Mouse (Mus musculus) macrophage (primary cell): ENCODE measurements around the gene Mphosph9. TPM values are rescaled to one million over a fixed set of nuclear protein-coding genes. Genes with fewer than 3 reads are reported as not detected.
"Not testable (repeated sequence)": the region's sequence is repeated elsewhere in the genome, so short reads cannot be mapped to it uniquely, and the experiment has no call there.

Experiments
- H3K27ac ChIP-seq: fragments of 350-480 bp; formaldehyde crosslinking; 2 replicates; pipeline ENCODE4 v1.9.0; 2021
- H3K36me3 ChIP-seq: fragments of 350-480 bp; formaldehyde crosslinking; 2 replicates; pipeline ENCODE4 v1.9.0; 2021; ENCODE audit errors: inconsistent target
- H3K4me3 ChIP-seq: fragments of 350-480 bp; formaldehyde crosslinking; 2 replicates; pipeline ENCODE4 v1.9.0; 2021; ENCODE audit errors: inconsistent target
- H3K79me2 ChIP-seq: fragments of 350-480 bp; formaldehyde crosslinking; 2 replicates; pipeline ENCODE4 v1.9.0; 2021; ENCODE audit errors: inconsistent target
- WGBS: methylation state at CpG from one replicate; pipeline ENCODE4 v1.1.7; 2026; ENCODE audit warnings: inconsistent platforms; ENCODE audit not compliant: missing documents; 5-methylcytosine and 5-hydroxymethylcytosine counted together
- polyA plus RNA-seq: library from polyadenylated mRNA; stranded (reverse); fragments of 250-400 nt; gene quantifications from 3 replicates; pipeline ENCODE4 v1.2.4, GENCODE M21; 2018; ENCODE audit warnings: inconsistent platforms

Gene Mphosph9
- polyA plus RNA-seq, 1 experiment from 2014 or later, result 1.4 TPM

GRCm38 (mm10) chr5:124224321-124225092, 103.3 kb downstream of the Mphosph9 start:
- H3K79me2 ChIP-seq, result no peaks in the 10 kb centered on the region
- no peak overlapping the region for H3K4me3 ChIP-seq
- no peaks in the 10 kb centered on the region for H3K36me3 ChIP-seq
- H3K27ac ChIP-seq, result no peak overlapping the region
- WGBS, result 93% methylated on average over 14 of the region's 16 CpGs

- no peak overlapping the region for H3K27ac ChIP-seq
- H3K79me2 ChIP-seq, result no peaks in the 10 kb centered on the region
- 86% methylated on average over 8 of the region's 8 CpGs for WGBS
- no peak overlapping the region for H3K4me3 ChIP-seq
- H3K36me3 ChIP-seq, result no peaks in the 10 kb centered on the region
Observed at GRCm38 (mm10) chr5:124223574-124223973, 104.2 kb downstream of the Mphosph9 start.

- 95% methylated on average over 11 of the region's 11 CpGs for WGBS
- Histone ChIP-seq H3K4me3 (no peak overlapping the region), H3K79me2 (no peaks in the 10 kb centered on the region), H3K27ac (no peak overlapping the region), H3K36me3 (no peaks in the 10 kb centered on the region)
Observed at GRCm38 (mm10) chr5:124222696-124223095, 105.1 kb downstream of the Mphosph9 start.

GRCm38 (mm10) chr5:124221736-124222040, 106.1 kb downstream of the Mphosph9 start:
- Histone ChIP-seq H3K27ac (no peak overlapping the region), H3K4me3 (no peak overlapping the region), H3K79me2 (no peaks in the 10 kb centered on the region), H3K36me3 (no peaks in the 10 kb centered on the region)
- 74% methylated on average over 7 of the region's 7 CpGs for WGBS

- 43% methylated on average over 7 of the region's 7 CpGs for WGBS
- no peaks in the 10 kb centered on the region for H3K36me3 ChIP-seq
- no peaks in the 10 kb centered on the region for H3K79me2 ChIP-seq
- no peak overlapping the region for H3K4me3 ChIP-seq
- no peak overlapping the region for H3K27ac ChIP-seq
Observed at GRCm38 (mm10) chr5:124221037-124221735, 106.6 kb downstream of the Mphosph9 start.

- 96% methylated on average over 5 of the region's 5 CpGs for WGBS
- no peak overlapping the region for H3K27ac ChIP-seq
- no peaks in the 10 kb centered on the region for H3K79me2 ChIP-seq
Observed at GRCm38 (mm10) chr5:124220551-124220950, 107.2 kb downstream of the Mphosph9 start.

GRCm38 (mm10) chr5:124219431-124219830, 108.3 kb downstream of the Mphosph9 start:
- no peak overlapping the region for H3K27ac ChIP-seq
- no peaks in the 10 kb centered on the region for H3K79me2 ChIP-seq
- 92% methylated on average over 10 of the region's 10 CpGs for WGBS
- H3K4me3 ChIP-seq, result no peak overlapping the region
- H3K36me3 ChIP-seq, result no peaks in the 10 kb centered on the region

More at GRCm38 (mm10) chr5:124220551-124220950, 107.2 kb downstream of the Mphosph9 start:
- Histone ChIP-seq H3K36me3 (no peaks in the 10 kb centered on the region), H3K4me3 (no peak overlapping the region)

- H3K4me3 ChIP-seq, result no peak overlapping the region
Observed at GRCm38 (mm10) chr5:124218986-124219385, 108.8 kb downstream of the Mphosph9 start.

GRCm38 (mm10) chr5:124217566-124218249, 110.1 kb downstream of the Mphosph9 start:
- Histone ChIP-seq H3K36me3 (no peaks in the 10 kb centered on the region), H3K79me2 (no peaks in the 10 kb centered on the region), H3K27ac (no peak overlapping the region), H3K4me3 (no peak overlapping the region)
- WGBS, result 74% methylated on average over 8 of the region's 8 CpGs

More at GRCm38 (mm10) chr5:124218986-124219385, 108.8 kb downstream of the Mphosph9 start:
- no peak overlapping the region for H3K27ac ChIP-seq
- no peaks in the 10 kb centered on the region for H3K79me2 ChIP-seq
- no peaks in the 10 kb centered on the region for H3K36me3 ChIP-seq
- WGBS, result 85% methylated on average over 6 of the region's 7 CpGs

- not testable (repeated sequence) for H3K4me3 ChIP-seq, H3K36me3 ChIP-seq, H3K27ac ChIP-seq, H3K79me2 ChIP-seq
- 87% methylated on average over 5 of the region's 5 CpGs for WGBS
Observed at GRCm38 (mm10) chr5:124217092-124217491, 110.7 kb downstream of the Mphosph9 start.

GRCm38 (mm10) chr5:124216403-124216802, 111.4 kb downstream of the Mphosph9 start:
- Histone ChIP-seq H3K36me3 (no peaks in the 10 kb centered on the region), H3K4me3 (no peak overlapping the region), H3K79me2 (no peaks in the 10 kb centered on the region), H3K27ac (no peak overlapping the region)
- WGBS, result 94% methylated on average over 6 of the region's 6 CpGs

GRCm38 (mm10) chr5:124215647-124216046, 112.1 kb downstream of the Mphosph9 start:
- no peak overlapping the region for H3K27ac ChIP-seq
- H3K79me2 ChIP-seq, result no peaks in the 10 kb centered on the region
- 88% methylated on average over 10 of the region's 10 CpGs for WGBS
- H3K36me3 ChIP-seq, result no peaks in the 10 kb centered on the region
- no peak overlapping the region for H3K4me3 ChIP-seq

GRCm38 (mm10) chr5:124214516-124215145, 113.1 kb downstream of the Mphosph9 start:
- H3K36me3 ChIP-seq, result no peaks in the 10 kb centered on the region
- H3K27ac ChIP-seq, result no peak overlapping the region
- H3K79me2 ChIP-seq, result no peaks in the 10 kb centered on the region
- WGBS, result 64% methylated on average over 14 of the region's 14 CpGs
- no peak overlapping the region for H3K4me3 ChIP-seq

GRCm38 (mm10) chr5:124213588-124214469, 113.9 kb downstream of the Mphosph9 start:
- H3K4me3 ChIP-seq, result no peak overlapping the region
- no peaks in the 10 kb centered on the region for H3K36me3 ChIP-seq
- H3K27ac ChIP-seq, result no peak overlapping the region
- H3K79me2 ChIP-seq, result no peaks in the 10 kb centered on the region
- 84% methylated on average over 13 of the region's 13 CpGs for whole genome bisulfite sequencing
